Mouse (Mus musculus) CD4-positive helper T cell, adult 2 months (primary cell): Measurements from ENCODE around the gene Uck1.

Source experiments
- DNase-seq: peaks from one replicate; pipeline ENCODE4 v3.0.0-alpha.2; 2012; ENCODE audit warnings: low read depth, missing footprints, low spot score

Uck1 gene

GRCm38 (mm10) chr2:32218541-32219334 is 41.2 kb downstream of the Uck1 start:
- DNase-seq: no peak

GRCm38 (mm10) chr2:32218113-32218512 is 41.8 kb downstream of the Uck1 start:
- DNase-seq: no peak

GRCm38 (mm10) chr2:32217656-32218055 is 42.3 kb downstream of the Uck1 start:
- DNase-seq: no peak

GRCm38 (mm10) chr2:32216506-32216905 is 43.5 kb downstream of the Uck1 start:
- no peak for DNase-seq

GRCm38 (mm10) chr2:32215576-32215975 is 44.4 kb downstream of the Uck1 start:
- DNase-seq: no peak

- DNase-seq: no peak
Measured at GRCm38 (mm10) chr2:32213000-32213399, 47.0 kb downstream of the Uck1 start.

GRCm38 (mm10) chr2:32211689-32212088 is 48.3 kb downstream of the Uck1 start:
- no peak for DNase-seq

- no peak for DNase-seq
Measured at GRCm38 (mm10) chr2:32207682-32208081, 52.3 kb downstream of the Uck1 start.
